Mouse (Mus musculus) skeletal muscle tissue, postnatal 0 days (tissue): Measurements from ENCODE around the gene Clcn6. TPM values are rescaled to one million over a fixed set of nuclear protein-coding genes. Genes with fewer than 3 reads are reported as not detected.

Experiments
- polyA plus RNA-seq: library from polyadenylated mRNA; unstranded; fragments of >200 nt; fragmentation: Nextera tagmentation; extraction: Ambion mirVana; gene quantifications from 2 replicates; pipeline ENCODE4 v1.2.1, GENCODE M21; 2015

Clcn6 gene
- polyA plus RNA-seq, result 3.4 and 3.5 TPM in 2 replicates

GRCm38 (mm10) chr4:148038600-148039253 is at the start of gene Clcn6, which contains the start of gene Mthfr:
TSS of gene Clcn6 (minus strand) at chr4:148038821.
TSS of gene Mthfr (plus strand) at chr4:148039077.

GRCm38 (mm10) chr4:148087907-148088527 is 49.4 kb upstream of the Clcn6 start, which contains the start of gene Agtrap:
TSS of gene Agtrap (minus strand) at chr4:148088031.

GRCm38 (mm10) chr4:148000202-148000772 is 38.3 kb downstream of the Clcn6 start, which contains the start of gene Nppa:
TSS of gene Nppa (plus strand) at chr4:148000722.

GRCm38 (mm10) chr4:147985205-147986132 is 53.2 kb downstream of the Clcn6 start, which contains the start of gene Nppb:
TSS of gene Nppb (plus strand) at chr4:147985788.

Other genes with a start within 250 kb of the Clcn6 start
- 3.8 and 4.1 TPM in 2 replicates for gene Zfp984, start 229.0 kb downstream of the Clcn6 start, polyA plus RNA-seq
- gene Zfp933, start 190.5 kb downstream of the Clcn6 start, polyA plus RNA-seq, result 3.1 and 3.8 TPM in 2 replicates
- gene Miip, start 170.0 kb downstream of the Clcn6 start, polyA plus RNA-seq, result 11.6 and 14.5 TPM in 2 replicates
- gene Fv1, start 169.8 kb downstream of the Clcn6 start, polyA plus RNA-seq, result 1.9 and 2.0 TPM in 2 replicates
- gene Mfn2, start 134.1 kb downstream of the Clcn6 start, polyA plus RNA-seq, result 97.8 and 104 TPM in 2 replicates
- 41.6 and 45.5 TPM in 2 replicates for gene Plod1, start 102.1 kb downstream of the Clcn6 start, polyA plus RNA-seq
- 10.1 and 13.6 TPM in 2 replicates for gene 2510039O18Rik, start 97.9 kb downstream of the Clcn6 start, polyA plus RNA-seq
- 0.26 TPM in 1 of 2 replicates, not detected in the other for gene Nppb, start 53.0 kb downstream of the Clcn6 start, polyA plus RNA-seq
- gene Nppa, start 38.1 kb downstream of the Clcn6 start, polyA plus RNA-seq, result 0.22 and 1.4 TPM in 2 replicates
- 13.2 and 14.2 TPM in 2 replicates for gene Mthfr, start 256 bp upstream of the Clcn6 start, polyA plus RNA-seq
- gene Agtrap, start 49.2 kb upstream of the Clcn6 start, polyA plus RNA-seq, result 18.8 and 22.3 TPM in 2 replicates
- gene Mad2l2, start 91.6 kb upstream of the Clcn6 start, polyA plus RNA-seq, result 26.0 and 26.7 TPM in 2 replicates
- gene Draxin, start 91.9 kb upstream of the Clcn6 start, polyA plus RNA-seq, result 0.03 and 0.04 TPM in 2 replicates
- gene Fbxo6, start 113.3 kb upstream of the Clcn6 start, polyA plus RNA-seq, result 31.6 and 32.0 TPM in 2 replicates
- gene Fbxo44, start 121.7 kb upstream of the Clcn6 start, polyA plus RNA-seq, result 0.54 and 0.95 TPM in 2 replicates
- gene Fbxo2, start 121.8 kb upstream of the Clcn6 start, polyA plus RNA-seq, result 0.12 and 0.17 TPM in 2 replicates
- gene Disp3, start 249.1 kb upstream of the Clcn6 start, polyA plus RNA-seq, result 0.03 TPM in 1 of 2 replicates, not detected in the other